Mouse (Mus musculus) forebrain, embryonic 12.5 days (tissue): ENCODE results near the gene Ern1. TPM values are rescaled to one million over a fixed set of nuclear protein-coding genes. Genes with fewer than 3 reads are reported as not detected.
A peak's percentile ranks its signal among the peaks of the same experiment; 100 is the strongest.

ENCODE experiments used
- ATAC-seq: fragments of 200-750 bp; cut with Nextera tagmentation; 2 replicates; pipeline ENCODE4 v1.8.0; 2017; ENCODE audit warnings: moderate TSS enrichment; ENCODE audit not compliant: low FRiP score
- H3K27ac ChIP-seq: fragments of 300-500 bp; sonication (generic); 2 replicates; pipeline ENCODE4 v1.5.1; 2016; ENCODE audit warnings: mild to moderate bottlenecking
- H3K27me3 ChIP-seq: fragments of 300-500 bp; sonication (generic); 2 replicates; pipeline ENCODE4 v1.6.1; 2016; ENCODE audit warnings: mild to moderate bottlenecking
- H3K36me3 ChIP-seq: fragments of 300-500 bp; sonication (generic); replicated peaks from 2 replicates; pipeline ENCODE4 v1.6.1; 2016; ENCODE audit warnings: mild to moderate bottlenecking
- H3K4me1 ChIP-seq: fragments of 300-500 bp; sonication (generic); 2 replicates; pipeline ENCODE4 v1.6.1; 2016
- H3K4me2 ChIP-seq: fragments of 300-500 bp; sonication (generic); 2 replicates; pipeline ENCODE4 v1.6.1; 2016; ENCODE audit warnings: mild to moderate bottlenecking, moderate library complexity
- H3K4me3 ChIP-seq: fragments of 300-500 bp; sonication (generic); replicated peaks from 2 replicates; pipeline ENCODE4 v1.5.1; 2016; ENCODE audit warnings: mild to moderate bottlenecking
- H3K9ac ChIP-seq: fragments of 300-500 bp; sonication (generic); 2 replicates; pipeline ENCODE4 v1.6.1; 2016; ENCODE audit warnings: mild to moderate bottlenecking
- H3K9me3 ChIP-seq: fragments of 300-500 bp; sonication (generic); 2 replicates; pipeline ENCODE4 v1.6.1; 2016
- WGBS: fragments of 180-500 bp; shearing (Covaris S2); methylation state at CpG from one replicate; pipeline ENCODE4 v1.1.7; 2016; 5-methylcytosine and 5-hydroxymethylcytosine counted together
- polyA plus RNA-seq: library from polyadenylated mRNA; unstranded; fragments of >200 nt; fragmentation: Nextera tagmentation; extraction: Ambion mirVana; gene quantifications from 2 replicates; pipeline ENCODE4 v1.2.1, GENCODE M21; 2016

Gene Ern1
- polyA plus RNA-seq, 1 experiment from 2014 or later = 8.6 TPM

GRCm38 (mm10) chr11:106486866-106487732 lies 553 bp downstream of the Ern1 start:
- Histone ChIP-seq H3K9ac (peak overlapping the region; percentile 92), H3K27me3 (no peaks in the 10 kb centered on the region), H3K4me2 (peak overlapping the region; percentile 89), H3K9me3 (no peaks in the 10 kb centered on the region), H3K27ac (peak overlapping the region; percentile 73), H3K4me1 (peaks cover 13% of the 10 kb centered on the region), H3K4me3 (peak overlapping the region; percentile 96), H3K36me3 (no peaks in the 10 kb centered on the region)
- peak; percentile 88 for ATAC-seq
- WGBS = under 1% methylated on average over 66 of the region's 86 CpGs

- Histone ChIP-seq H3K27me3 (no peaks in the 10 kb centered on the region), H3K36me3 (no peaks in the 10 kb centered on the region), H3K4me1 (peaks cover 13% of the 10 kb centered on the region), H3K4me2 (peak overlapping the region; percentile 89), H3K9me3 (no peaks in the 10 kb centered on the region), H3K4me3 (peak overlapping the region; percentile 96), H3K9ac (peak overlapping the region; percentile 29; the same call in 1 of the 2 replicates), H3K27ac (no peak overlapping the region)
- 56% methylated on average over 16 of the region's 16 CpGs for WGBS
- no peak for ATAC-seq
Observed at GRCm38 (mm10) chr11:106486042-106486865, 1.4 kb downstream of the Ern1 start.

DNA sequence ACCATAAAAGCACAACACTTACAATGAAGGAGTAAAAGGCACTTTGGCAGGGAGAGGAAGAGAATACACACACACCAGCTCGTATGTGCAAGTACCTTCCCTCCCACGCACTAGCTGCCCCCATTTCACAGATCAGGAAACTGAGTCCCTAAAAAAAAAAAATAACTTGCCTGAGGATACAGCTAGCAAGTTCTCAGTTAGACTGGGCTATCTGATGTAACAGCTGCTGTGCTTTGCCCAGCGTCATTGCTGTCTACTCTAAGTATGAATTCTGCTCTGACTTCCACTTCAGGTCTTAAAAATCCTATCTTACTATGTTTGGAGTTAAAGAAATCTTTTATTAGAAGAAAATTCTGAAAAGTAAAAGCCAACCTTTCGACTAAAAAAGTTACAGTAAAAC lies 2.0 kb downstream of the Ern1 start:
- H3K4me2 ChIP-seq = no peak overlapping the region
- no peaks in the 10 kb centered on the region for H3K9me3 ChIP-seq
- no peaks in the 10 kb centered on the region for H3K27me3 ChIP-seq
- H3K27ac ChIP-seq = no peak overlapping the region
- 89% methylated on average over 4 of the region's 4 CpGs for WGBS
- ATAC-seq = no peak
- no peak overlapping the region for H3K9ac ChIP-seq
- H3K4me3 ChIP-seq = no peak overlapping the region
- no peaks in the 10 kb centered on the region for H3K36me3 ChIP-seq
- H3K4me1 ChIP-seq = peaks cover 13% of the 10 kb centered on the region

DNA sequence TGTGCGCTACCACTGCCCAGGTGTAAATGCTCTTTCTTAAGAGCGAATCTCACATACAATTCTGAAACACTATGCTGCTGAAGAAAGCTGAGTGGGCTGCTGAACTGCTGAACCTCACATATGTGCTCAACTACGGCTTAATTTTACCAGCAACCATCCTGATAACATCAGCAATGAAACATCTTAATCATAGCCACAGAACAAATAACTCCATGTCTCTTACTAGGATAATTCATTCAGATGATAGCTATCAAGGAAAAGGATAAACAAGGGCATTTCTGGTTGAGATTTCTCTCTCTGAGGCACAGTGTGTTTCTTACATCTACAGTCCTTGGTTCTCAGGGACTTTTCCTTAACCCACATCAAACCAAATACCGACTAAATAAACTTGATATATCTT lies 2.8 kb downstream of the Ern1 start:
- Histone ChIP-seq H3K4me1 (peaks cover 13% of the 10 kb centered on the region), H3K27ac (no peak overlapping the region), H3K4me3 (no peak overlapping the region), H3K9me3 (no peaks in the 10 kb centered on the region), H3K9ac (no peak overlapping the region), H3K4me2 (no peak overlapping the region), H3K27me3 (no peaks in the 10 kb centered on the region), H3K36me3 (no peaks in the 10 kb centered on the region)
- WGBS = 98% methylated on average over 4 of the region's 4 CpGs
- ATAC-seq = no peak

DNA sequence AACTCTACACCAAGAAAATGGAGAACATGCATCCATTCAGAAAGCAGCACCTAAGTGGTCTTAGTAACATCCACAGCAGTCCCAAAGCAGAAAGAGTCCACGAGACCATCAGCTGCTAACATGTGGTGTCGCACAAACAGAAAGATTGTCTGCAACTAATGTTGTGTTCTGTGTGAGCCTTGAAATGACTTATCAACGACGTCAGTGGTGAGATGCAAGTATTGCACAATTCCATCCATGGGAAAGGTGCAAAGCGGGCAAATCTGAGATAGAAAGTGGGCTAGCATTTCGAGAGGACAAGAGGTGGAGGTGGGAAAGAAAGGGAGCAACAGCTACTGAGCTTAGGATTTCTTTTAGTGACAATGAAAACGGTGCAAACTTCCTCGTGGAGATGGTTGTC lies 4.8 kb downstream of the Ern1 start:
- H3K9ac ChIP-seq = no peak overlapping the region
- no peaks in the 10 kb centered on the region for H3K36me3 ChIP-seq
- ATAC-seq = no peak
- no peaks in the 10 kb centered on the region for H3K9me3 ChIP-seq
- 92% methylated on average over 8 of the region's 8 CpGs for WGBS
- no peak overlapping the region for H3K27ac ChIP-seq
- H3K4me3 ChIP-seq = no peak overlapping the region
- peaks cover 13% of the 10 kb centered on the region for H3K4me1 ChIP-seq
- no peaks in the 10 kb centered on the region for H3K27me3 ChIP-seq
- H3K4me2 ChIP-seq = no peak overlapping the region

GRCm38 (mm10) chr11:106481651-106482050 lies 6.0 kb downstream of the Ern1 start:
- no peaks in the 10 kb centered on the region for H3K9me3 ChIP-seq
- no peak overlapping the region for H3K27ac ChIP-seq
- no peak overlapping the region for H3K9ac ChIP-seq
- ATAC-seq = no peak
- no peaks in the 10 kb centered on the region for H3K27me3 ChIP-seq
- WGBS = 83% methylated on average over 4 of the region's 4 CpGs
- H3K4me2 ChIP-seq = no peak overlapping the region
- H3K36me3 ChIP-seq = no peaks in the 10 kb centered on the region
- no peak overlapping the region for H3K4me3 ChIP-seq
- peaks cover 10% of the 10 kb centered on the region for H3K4me1 ChIP-seq

DNA sequence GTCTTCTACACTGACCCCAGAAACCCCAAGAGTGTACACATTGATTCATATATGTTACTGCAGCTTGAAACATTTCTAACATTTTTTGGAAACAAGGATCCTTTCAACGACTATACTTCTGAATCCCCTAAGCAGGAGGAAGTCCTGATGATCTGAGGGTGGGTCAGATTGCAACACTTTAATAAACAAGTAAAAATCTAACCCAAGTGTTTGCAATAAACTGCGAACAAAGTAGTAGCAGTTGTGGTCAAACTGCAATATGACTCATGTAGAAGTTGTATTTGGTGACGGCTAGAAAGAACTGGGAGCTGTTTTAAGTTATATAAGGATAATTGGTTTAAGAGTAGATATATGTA lies 7.1 kb downstream of the Ern1 start:
- no peak for ATAC-seq
- peaks cover 3% of the 10 kb centered on the region; the same call in 1 of the 2 replicates for H3K4me1 ChIP-seq
- H3K9me3 ChIP-seq = no peaks in the 10 kb centered on the region
- no peaks in the 10 kb centered on the region for H3K27me3 ChIP-seq
- no peak overlapping the region for H3K4me2 ChIP-seq
- WGBS = 91% methylated on average over 3 of the region's 3 CpGs
- H3K9ac ChIP-seq = no peak overlapping the region
- no peak overlapping the region for H3K4me3 ChIP-seq
- no peaks in the 10 kb centered on the region for H3K36me3 ChIP-seq
- no peak overlapping the region for H3K27ac ChIP-seq

- H3K9me3 ChIP-seq = no peaks in the 10 kb centered on the region
- no peak overlapping the region for H3K9ac ChIP-seq
- WGBS = 89% methylated on average over 9 of the region's 9 CpGs
- H3K27ac ChIP-seq = no peak overlapping the region
- H3K4me1 ChIP-seq = peaks cover 3% of the 10 kb centered on the region; the same call in 1 of the 2 replicates
- H3K36me3 ChIP-seq = no peaks in the 10 kb centered on the region
- no peak overlapping the region for H3K4me2 ChIP-seq
- no peaks in the 10 kb centered on the region for H3K27me3 ChIP-seq
- H3K4me3 ChIP-seq = no peak overlapping the region
- no peak for ATAC-seq
Observed at GRCm38 (mm10) chr11:106479619-106480529, 7.8 kb downstream of the Ern1 start.

DNA sequence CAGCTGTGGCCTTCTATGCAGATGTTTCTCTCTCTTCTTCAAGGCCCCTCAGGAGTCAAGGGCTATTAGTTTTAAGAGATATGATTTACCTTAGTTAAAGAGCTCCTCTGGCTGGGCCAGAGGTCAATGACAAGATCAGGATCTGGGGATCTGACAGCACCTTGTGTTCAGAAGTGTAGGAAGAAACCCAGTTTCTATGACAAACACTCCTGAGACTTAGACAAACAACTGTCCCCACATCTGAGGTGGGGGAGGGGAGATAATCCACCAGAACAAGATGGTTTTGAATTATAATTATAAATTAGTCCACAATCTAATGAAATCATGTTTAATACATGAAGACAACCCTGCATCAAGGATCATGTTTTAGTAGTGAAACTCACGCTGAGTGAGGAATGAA lies 8.9 kb downstream of the Ern1 start:
- Histone ChIP-seq H3K9me3 (no peaks in the 10 kb centered on the region), H3K27ac (no peak overlapping the region), H3K36me3 (no peaks in the 10 kb centered on the region), H3K27me3 (no peaks in the 10 kb centered on the region), H3K4me2 (no peak overlapping the region), H3K9ac (no peak overlapping the region), H3K4me3 (no peak overlapping the region), H3K4me1 (peaks cover 3% of the 10 kb centered on the region; the same call in 1 of the 2 replicates)
- ATAC-seq = no peak
- WGBS = 46% methylated on average over 1 of the region's 1 CpGs

GRCm38 (mm10) chr11:106477505-106478160 lies 10.0 kb downstream of the Ern1 start:
- no peaks in the 10 kb centered on the region for H3K9me3 ChIP-seq
- peaks cover 3% of the 10 kb centered on the region; the same call in 1 of the 2 replicates for H3K4me1 ChIP-seq
- H3K27ac ChIP-seq = no peak overlapping the region
- no peak overlapping the region for H3K9ac ChIP-seq
- no peak overlapping the region for H3K4me2 ChIP-seq
- no peaks in the 10 kb centered on the region for H3K27me3 ChIP-seq
- no peak overlapping the region for H3K4me3 ChIP-seq
- WGBS = 95% methylated on average over 4 of the region's 4 CpGs
- ATAC-seq = no peak
- H3K36me3 ChIP-seq = no peaks in the 10 kb centered on the region

GRCm38 (mm10) chr11:106475309-106475708 lies 12.3 kb downstream of the Ern1 start:
- 72% methylated on average over 1 of the region's 1 CpGs for WGBS
- H3K9ac ChIP-seq = no peak overlapping the region
- ATAC-seq = no peak
- H3K9me3 ChIP-seq = no peaks in the 10 kb centered on the region
- H3K4me2 ChIP-seq = no peak overlapping the region
- no peak overlapping the region for H3K4me3 ChIP-seq
- H3K4me1 ChIP-seq = peaks cover 7% of the 10 kb centered on the region
- no peaks in the 10 kb centered on the region for H3K27me3 ChIP-seq
- no peaks in the 10 kb centered on the region for H3K36me3 ChIP-seq
- H3K27ac ChIP-seq = no peak overlapping the region
